Mouse (Mus musculus) limb, embryonic 15.5 days (tissue): ENCODE measurements at regions not wholly inside any gene's neighbourhood (a gene's known extent, or its start where the extent isn't known, plus 50 kb on each side); places are given as distances from the start of the nearest gene placed in this dataset.

ENCODE experiments used
- ATAC-seq: fragments of 200-750 bp; cut with Nextera tagmentation; 2 replicates; pipeline ENCODE4 v1.8.0; 2017; ENCODE audit warnings: low read depth, moderate TSS enrichment; ENCODE audit not compliant: insufficient number of reproducible peaks, low FRiP score, low TSS enrichment
- H3K27ac ChIP-seq: fragments of 300-500 bp; sonication (generic); 2 replicates; pipeline ENCODE4 v1.5.1; 2015; ENCODE audit warnings: moderate library complexity, mild to moderate bottlenecking, inconsistent platforms
- H3K27me3 ChIP-seq: fragments of 300-500 bp; sonication (generic); 2 replicates; pipeline ENCODE4 v1.6.1; 2015; ENCODE audit warnings: inconsistent platforms
- H3K36me3 ChIP-seq: fragments of 300-500 bp; sonication (generic); 2 replicates; pipeline ENCODE4 v1.6.1; 2015; ENCODE audit warnings: inconsistent platforms
- H3K4me1 ChIP-seq: fragments of 300-500 bp; sonication (generic); 2 replicates; pipeline ENCODE4 v1.6.1; 2015; ENCODE audit warnings: inconsistent platforms
- H3K4me2 ChIP-seq: fragments of 300-500 bp; sonication (generic); 2 replicates; pipeline ENCODE4 v1.6.1; 2015; ENCODE audit warnings: mild to moderate bottlenecking, inconsistent platforms
- H3K4me3 ChIP-seq: fragments of 300-500 bp; sonication (generic); 2 replicates; pipeline ENCODE4 v1.5.1; 2015; ENCODE audit warnings: mild to moderate bottlenecking, inconsistent platforms
- H3K9ac ChIP-seq: fragments of 300-500 bp; sonication (generic); 2 replicates; pipeline ENCODE4 v1.6.1; 2015; ENCODE audit warnings: inconsistent platforms
- H3K9me3 ChIP-seq: fragments of 300-500 bp; sonication (generic); 2 replicates; pipeline ENCODE4 v1.6.1; 2016; ENCODE audit warnings: inconsistent platforms
- WGBS: fragments of 180-500 bp; shearing (Covaris S2); methylation state at CpG from one replicate; pipeline ENCODE4 v1.1.7; 2015; 5-methylcytosine and 5-hydroxymethylcytosine counted together

- Histone ChIP-seq H3K4me3 (no peak overlapping the region), H3K9ac (no peak overlapping the region), H3K4me2 (no peak overlapping the region), H3K9me3 (no peaks in the 10 kb centered on the region), H3K27ac (no peak overlapping the region), H3K27me3 (no peaks in the 10 kb centered on the region), H3K4me1 (no peaks in the 10 kb centered on the region), H3K36me3 (no peaks in the 10 kb centered on the region)
- 70% methylated on average over 1 of the region's 1 CpGs for WGBS
- no peak for ATAC-seq
Measured at GRCm38 (mm10) chr17:43169435-43169834, 100.7 kb upstream of the Adgrf1 start.

- H3K27me3 ChIP-seq = no peaks in the 10 kb centered on the region
- no peak for ATAC-seq
- H3K27ac ChIP-seq = no peak overlapping the region
- H3K9ac ChIP-seq = no peak overlapping the region
- 63% methylated on average over 6 of the region's 6 CpGs for WGBS
- no peak overlapping the region for H3K4me2 ChIP-seq
- H3K36me3 ChIP-seq = no peaks in the 10 kb centered on the region
- no peaks in the 10 kb centered on the region for H3K9me3 ChIP-seq
- no peak overlapping the region for H3K4me3 ChIP-seq
- H3K4me1 ChIP-seq = no peaks in the 10 kb centered on the region
Measured at GRCm38 (mm10) chr17:43172657-43173165, 97.4 kb upstream of the Adgrf1 start.

- ATAC-seq = no peak
- Histone ChIP-seq H3K36me3 (no peaks in the 10 kb centered on the region), H3K4me1 (no peaks in the 10 kb centered on the region), H3K27ac (no peak overlapping the region), H3K4me3 (no peak overlapping the region), H3K9me3 (no peaks in the 10 kb centered on the region), H3K27me3 (no peaks in the 10 kb centered on the region), H3K4me2 (no peak overlapping the region), H3K9ac (no peak overlapping the region)
- 80% methylated on average over 1 of the region's 1 CpGs for WGBS
Measured at GRCm38 (mm10) chr17:43174860-43175259, 95.3 kb upstream of the Adgrf1 start.

GRCm38 (mm10) chr17:43177244-43177643 lies 92.9 kb upstream of the Adgrf1 start:
- H3K9ac ChIP-seq = no peak overlapping the region
- no peaks in the 10 kb centered on the region for H3K27me3 ChIP-seq
- no peaks in the 10 kb centered on the region for H3K4me1 ChIP-seq
- no peaks in the 10 kb centered on the region for H3K9me3 ChIP-seq
- no peak overlapping the region for H3K27ac ChIP-seq
- H3K4me2 ChIP-seq = no peak overlapping the region
- 36% methylated on average over 1 of the region's 1 CpGs for whole genome bisulfite sequencing
- no peak for ATAC-seq
- H3K4me3 ChIP-seq = no peak overlapping the region
- no peaks in the 10 kb centered on the region for H3K36me3 ChIP-seq

GRCm38 (mm10) chr17:43190016-43190415 lies 80.1 kb upstream of the Adgrf1 start:
- no peak overlapping the region for H3K27ac ChIP-seq
- no peak for ATAC-seq
- H3K9ac ChIP-seq = no peak overlapping the region
- H3K4me2 ChIP-seq = no peak overlapping the region
- H3K4me3 ChIP-seq = no peak overlapping the region
- no peaks in the 10 kb centered on the region for H3K36me3 ChIP-seq
- H3K4me1 ChIP-seq = no peaks in the 10 kb centered on the region
- 70% methylated on average over 2 of the region's 2 CpGs for whole genome bisulfite sequencing
- H3K27me3 ChIP-seq = no peaks in the 10 kb centered on the region
- no peaks in the 10 kb centered on the region for H3K9me3 ChIP-seq

- Histone ChIP-seq H3K27ac (no peak overlapping the region), H3K4me1 (no peaks in the 10 kb centered on the region), H3K9me3 (no peaks in the 10 kb centered on the region), H3K4me3 (no peak overlapping the region), H3K4me2 (no peak overlapping the region), H3K27me3 (no peaks in the 10 kb centered on the region), H3K9ac (no peak overlapping the region), H3K36me3 (no peaks in the 10 kb centered on the region)
- 87% methylated on average over 3 of the region's 3 CpGs for WGBS
- ATAC-seq = no peak
Measured at GRCm38 (mm10) chr17:43190853-43191485, 79.2 kb upstream of the Adgrf1 start.

- ATAC-seq = no peak
- Histone ChIP-seq H3K27ac (no peak overlapping the region), H3K9ac (no peak overlapping the region), H3K4me3 (no peak overlapping the region), H3K4me1 (no peaks in the 10 kb centered on the region), H3K4me2 (no peak overlapping the region), H3K27me3 (no peaks in the 10 kb centered on the region), H3K9me3 (no peaks in the 10 kb centered on the region), H3K36me3 (no peaks in the 10 kb centered on the region)
- WGBS = 35% methylated on average over 1 of the region's 1 CpGs
Measured at GRCm38 (mm10) chr17:43197232-43197631, 72.9 kb upstream of the Adgrf1 start.

- Histone ChIP-seq H3K36me3 (no peaks in the 10 kb centered on the region), H3K4me2 (no peak overlapping the region), H3K9ac (no peak overlapping the region), H3K27me3 (no peaks in the 10 kb centered on the region), H3K9me3 (no peaks in the 10 kb centered on the region), H3K4me3 (no peak overlapping the region), H3K27ac (no peak overlapping the region), H3K4me1 (no peaks in the 10 kb centered on the region)
- 44% methylated on average over 2 of the region's 2 CpGs for WGBS
- no peak for ATAC-seq
Measured at GRCm38 (mm10) chr17:43200832-43201231, 69.3 kb upstream of the Adgrf1 start.

- Histone ChIP-seq H3K27ac (no peak overlapping the region), H3K9me3 (no peaks in the 10 kb centered on the region), H3K36me3 (no peaks in the 10 kb centered on the region), H3K4me1 (no peaks in the 10 kb centered on the region), H3K27me3 (no peaks in the 10 kb centered on the region), H3K4me3 (no peak overlapping the region), H3K9ac (no peak overlapping the region), H3K4me2 (no peak overlapping the region)
- ATAC-seq = no peak
- 89% methylated on average over 3 of the region's 3 CpGs for WGBS
Measured at GRCm38 (mm10) chr17:43206701-43207470, 63.2 kb upstream of the Adgrf1 start.

GRCm38 (mm10) chr17:43209727-43210126 lies 60.4 kb upstream of the Adgrf1 start:
- 85% methylated on average over 1 of the region's 1 CpGs for WGBS

GRCm38 (mm10) chr17:43214038-43214437 lies 56.1 kb upstream of the Adgrf1 start:
- H3K36me3 ChIP-seq = no peaks in the 10 kb centered on the region
- no peak for ATAC-seq
- H3K4me3 ChIP-seq = no peak overlapping the region
- H3K27ac ChIP-seq = no peak overlapping the region
- 91% methylated on average over 1 of the region's 1 CpGs for WGBS
- no peak overlapping the region for H3K9ac ChIP-seq
- no peak overlapping the region for H3K4me2 ChIP-seq
- no peaks in the 10 kb centered on the region for H3K4me1 ChIP-seq
- no peaks in the 10 kb centered on the region for H3K27me3 ChIP-seq
- no peaks in the 10 kb centered on the region for H3K9me3 ChIP-seq

More at GRCm38 (mm10) chr17:43209727-43210126, 60.4 kb upstream of the Adgrf1 start:
- Histone ChIP-seq H3K4me1 (no peaks in the 10 kb centered on the region), H3K4me2 (no peak overlapping the region), H3K27ac (no peak overlapping the region), H3K4me3 (no peak overlapping the region), H3K9me3 (no peaks in the 10 kb centered on the region), H3K9ac (no peak overlapping the region), H3K27me3 (no peaks in the 10 kb centered on the region), H3K36me3 (no peaks in the 10 kb centered on the region)
- no peak for ATAC-seq

GRCm38 (mm10) chr17:43219636-43220035 lies 50.5 kb upstream of the Adgrf1 start:
- no peak for ATAC-seq
- H3K4me1 ChIP-seq = no peaks in the 10 kb centered on the region
- no peaks in the 10 kb centered on the region for H3K36me3 ChIP-seq
- 79% methylated on average over 4 of the region's 4 CpGs for WGBS
- H3K27me3 ChIP-seq = no peaks in the 10 kb centered on the region
- H3K9me3 ChIP-seq = no peaks in the 10 kb centered on the region
- no peak overlapping the region for H3K4me3 ChIP-seq
- H3K9ac ChIP-seq = no peak overlapping the region
- H3K4me2 ChIP-seq = no peak overlapping the region
- H3K27ac ChIP-seq = no peak overlapping the region
